Mouse (Mus musculus): ENCODE data around the gene Eme2.

Gene Eme2

DNA sequence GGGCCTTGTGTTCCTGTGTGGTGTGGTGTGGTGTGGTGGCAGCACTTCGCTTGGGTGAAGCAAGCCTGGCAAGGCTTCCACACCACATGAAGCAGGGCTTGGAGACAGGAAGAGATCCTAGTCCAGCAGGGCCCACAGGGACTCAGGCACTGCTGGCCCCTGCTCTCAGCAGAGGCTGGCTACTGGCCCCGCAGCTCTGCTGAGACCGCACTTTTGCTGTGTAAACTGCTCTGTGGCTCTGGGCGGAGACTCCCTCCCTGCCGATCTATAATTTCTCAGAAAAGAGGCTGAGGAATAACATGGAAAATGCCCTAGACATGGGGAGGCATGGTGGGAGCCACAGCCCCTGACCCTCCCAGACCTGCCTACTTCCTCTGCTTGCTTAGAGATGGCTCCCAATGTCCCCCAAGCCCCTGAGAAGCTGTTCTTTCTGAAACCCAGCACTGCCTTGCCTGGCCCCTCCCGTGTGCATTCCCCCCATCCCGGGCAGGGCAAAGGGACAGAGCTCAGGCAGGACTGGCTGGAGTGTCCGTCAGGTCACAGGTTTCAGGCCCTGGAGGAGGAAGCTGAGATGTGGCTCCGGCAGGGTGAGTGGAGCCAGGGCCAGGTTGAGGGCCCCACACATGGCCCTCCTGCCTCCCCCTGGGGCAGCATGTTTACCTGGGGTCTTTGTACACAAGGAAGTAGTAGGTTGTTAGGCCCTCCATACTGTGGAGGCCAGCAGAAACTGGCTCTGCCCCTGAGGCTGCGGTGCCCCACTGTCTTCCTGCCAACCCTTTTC is 17.4 kb downstream of the Eme2 start:
- no peak for DNase-seq (ENCODE audit: extremely low read depth, low read depth, low spot score)

GRCm38 (mm10) chr17:24874989-24875388 is 19.9 kb downstream of the Eme2 start:
- DNase-seq (ENCODE audit: extremely low read depth, low read depth, low spot score), result no peak

DNA sequence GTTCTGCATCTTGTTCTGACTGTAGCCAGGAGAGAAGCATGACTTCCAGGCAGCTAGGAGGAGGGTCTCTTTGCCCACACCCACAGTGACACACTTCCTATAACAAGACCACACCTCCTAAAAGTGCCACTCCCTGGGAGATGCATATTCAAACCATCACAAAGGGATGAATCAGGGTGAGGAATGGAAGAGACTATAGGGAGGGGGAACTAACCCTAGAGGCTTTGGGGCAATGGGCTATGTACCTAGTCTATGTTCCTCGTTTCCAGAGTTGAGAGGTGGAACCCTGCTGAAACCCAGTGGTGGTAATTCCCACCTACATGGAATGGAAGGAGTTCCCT is 20.5 kb downstream of the Eme2 start:
- DNase-seq (ENCODE audit: extremely low read depth, low read depth, low spot score), result no peak

GRCm38 (mm10) chr17:24873695-24874404 is 21.0 kb downstream of the Eme2 start:
- no peak for DNase-seq (ENCODE audit: extremely low read depth, low read depth, low spot score)

DNA sequence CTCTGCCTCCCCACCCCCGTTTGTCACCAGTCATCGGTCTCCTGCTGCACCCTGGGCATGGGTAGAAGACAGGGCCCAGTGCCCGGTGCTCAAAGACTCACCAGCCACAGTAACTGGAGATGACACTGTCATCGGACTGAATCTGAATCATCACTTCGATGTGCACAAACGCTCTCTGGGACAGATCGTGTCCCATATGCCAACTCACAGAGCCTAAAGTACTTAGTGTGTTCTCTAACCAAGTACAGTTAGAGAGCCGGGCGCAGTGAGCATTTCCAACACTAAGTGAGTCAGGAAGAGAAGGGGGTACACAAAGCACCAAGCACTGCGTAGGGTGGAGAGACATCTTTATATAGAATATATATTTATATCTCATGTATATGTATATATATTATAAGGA is 27.0 kb downstream of the Eme2 start:
- DNase-seq (ENCODE audit: extremely low read depth, low read depth, low spot score), result no peak

GRCm38 (mm10) chr17:24865776-24866175 is 29.1 kb downstream of the Eme2 start, which contains the start of gene Igfals:
TSS of gene Igfals (plus strand) at chr17:24865997.
- DNase-seq (ENCODE audit: extremely low read depth, low read depth, low spot score), result no peak

DNA sequence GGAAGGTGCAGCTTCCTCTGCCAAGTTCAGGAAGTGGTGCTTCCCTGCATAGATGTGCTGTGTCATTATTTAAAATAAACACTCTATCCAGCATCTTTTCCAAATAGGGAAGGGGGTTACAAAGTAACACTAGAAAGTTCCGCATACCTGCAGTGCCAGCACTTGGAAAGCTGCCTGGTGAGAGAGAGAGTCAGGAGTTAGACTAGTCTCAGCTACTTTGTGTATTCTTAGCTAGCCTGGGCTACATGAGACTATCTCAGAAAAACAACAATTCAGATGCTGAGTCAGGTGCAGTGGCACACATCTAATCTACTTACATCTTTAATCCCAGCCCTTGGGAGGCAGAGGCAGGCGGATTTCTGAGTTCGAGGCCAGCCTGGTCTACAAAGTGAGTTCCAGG is 33.1 kb downstream of the Eme2 start:
- DNase-seq (ENCODE audit: extremely low read depth, low read depth, low spot score), result no peak

- DNase-seq (ENCODE audit: extremely low read depth, low read depth, low spot score), result no peak
These were observed 34.8 kb downstream of the Eme2 start for GRCm38 (mm10) chr17:24860076-24860475.

DNA sequence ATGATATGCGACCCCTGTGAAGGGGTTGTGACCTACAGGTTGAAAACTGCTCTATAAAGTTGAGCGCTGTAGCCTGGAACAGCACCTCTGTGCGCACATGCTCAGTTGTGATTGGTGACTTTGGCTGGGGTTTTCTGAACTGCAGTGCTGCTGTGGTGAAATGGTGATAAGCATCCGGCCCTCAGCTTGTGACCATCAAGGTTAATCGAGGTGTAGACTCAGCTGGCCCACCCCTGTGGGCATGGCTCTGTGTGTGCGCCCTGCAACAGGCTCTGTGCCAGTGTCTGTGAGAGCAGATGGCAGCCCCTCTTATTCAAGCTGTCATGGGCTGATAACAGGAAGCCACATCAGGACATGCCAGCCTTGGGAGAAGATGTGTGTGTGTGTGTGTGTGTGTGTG is 35.9 kb downstream of the Eme2 start:
- no peak for DNase-seq (ENCODE audit: extremely low read depth, low read depth, low spot score)

DNA sequence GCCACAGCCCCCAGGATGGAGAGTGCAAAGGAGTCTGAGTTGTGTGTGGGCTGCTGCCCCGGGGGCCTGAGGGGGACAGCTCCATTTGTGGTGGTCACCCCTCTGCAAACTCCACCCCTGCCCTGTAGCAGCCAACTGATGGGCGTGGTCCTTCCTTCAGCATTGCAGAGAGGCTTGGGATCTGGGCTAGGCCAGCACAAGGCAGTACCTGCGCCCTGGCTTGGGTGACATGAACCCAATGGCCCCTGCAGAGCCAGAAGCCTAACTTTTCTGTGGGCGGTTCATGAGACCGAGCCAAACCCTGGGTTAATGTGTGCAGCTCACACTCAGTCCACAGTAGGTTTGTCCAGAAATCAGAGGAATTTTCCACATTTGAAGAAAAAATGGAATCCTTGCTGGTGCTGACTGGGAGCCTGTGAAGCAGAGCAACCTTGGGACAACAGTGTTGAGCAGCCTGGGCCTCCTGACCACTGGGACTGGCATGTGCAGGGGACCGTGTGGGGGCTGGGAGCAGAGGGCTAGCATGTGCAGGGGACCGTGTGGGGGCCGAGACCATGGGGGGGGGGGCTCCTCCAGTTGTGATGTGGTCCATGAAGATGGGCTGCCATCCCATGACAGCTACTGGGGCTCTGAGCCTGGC is 36.9 kb downstream of the Eme2 start:
- no peak for DNase-seq (ENCODE audit: extremely low read depth, low read depth, low spot score)

GRCm38 (mm10) chr17:24856589-24856988 is 38.3 kb downstream of the Eme2 start:
- no peak for DNase-seq (ENCODE audit: extremely low read depth, low read depth, low spot score)

GRCm38 (mm10) chr17:24855838-24856464 is 38.9 kb downstream of the Eme2 start:
- DNase-seq (ENCODE audit: extremely low read depth, low read depth, low spot score), result no peak

GRCm38 (mm10) chr17:24851381-24852125 is 43.3 kb downstream of the Eme2 start:
- no peak for DNase-seq (ENCODE audit: extremely low read depth, low read depth, low spot score)

- no peak for DNase-seq (ENCODE audit: extremely low read depth, low read depth, low spot score)
These were observed 44.1 kb downstream of the Eme2 start for GRCm38 (mm10) chr17:24850773-24851127.

DNA sequence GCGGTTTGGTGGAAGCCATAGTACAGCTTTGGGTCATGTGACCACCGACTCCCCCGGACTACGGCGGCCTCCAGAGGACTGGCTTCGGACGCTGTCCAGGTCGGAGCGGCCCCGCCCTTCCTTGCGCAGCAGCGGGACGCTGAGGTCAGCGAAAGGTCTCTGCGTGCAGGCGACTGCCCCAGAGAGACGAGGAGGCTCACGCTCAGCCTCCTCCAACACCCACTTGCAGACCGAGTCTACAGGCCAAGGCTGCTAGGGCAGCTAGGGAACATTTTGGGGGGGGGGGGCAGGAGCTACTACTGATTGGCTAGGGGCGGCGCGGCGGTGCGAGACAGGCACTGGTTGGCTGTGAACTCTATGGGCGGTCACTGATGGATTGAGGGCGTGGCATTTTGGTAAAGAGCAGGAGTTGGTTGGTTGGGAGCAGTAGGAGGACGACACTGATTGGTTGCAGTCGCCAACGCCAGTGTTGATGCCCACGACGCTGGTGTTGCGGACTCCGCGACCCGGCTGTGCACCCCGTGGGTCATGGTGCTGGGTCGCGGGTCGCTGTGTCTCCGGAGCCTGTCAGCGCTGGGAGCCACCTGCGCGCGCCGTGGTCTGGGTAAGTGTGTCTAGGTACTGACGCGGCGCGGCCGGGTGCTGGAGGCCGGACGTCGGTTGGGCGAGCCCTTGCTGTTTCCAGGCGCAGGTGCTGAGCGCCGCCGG is 44.7 kb downstream of the Eme2 start, which contains the start of gene Fahd1:
Fahd1 (minus strand) TSS at position 300 of the 708 bp plus-strand sequence.
- DNase-seq (ENCODE audit: extremely low read depth, low read depth, low spot score), result peak; percentile 70

DNA sequence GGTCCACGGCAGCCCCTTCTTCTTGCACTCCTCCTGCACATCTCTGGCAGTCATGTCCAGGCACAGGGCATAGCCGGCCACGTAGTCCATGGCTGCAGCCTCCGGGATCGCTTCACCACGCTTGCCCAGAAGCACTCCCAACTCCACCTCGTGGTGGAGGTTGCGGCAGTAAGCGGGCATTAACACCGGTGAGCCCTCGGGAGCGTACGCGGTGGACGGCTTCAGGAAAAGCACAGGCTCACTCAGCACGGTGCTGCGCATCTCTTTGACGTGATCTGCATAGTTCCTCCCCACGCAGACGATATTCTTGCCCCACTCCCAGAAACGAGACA is 45.2 kb downstream of the Eme2 start:
- DNase-seq (ENCODE audit: extremely low read depth, low read depth, low spot score), result no peak

- no peak for DNase-seq (ENCODE audit: extremely low read depth, low read depth, low spot score)
These were observed 46.3 kb downstream of the Eme2 start for GRCm38 (mm10) chr17:24848600-24849031.

GRCm38 (mm10) chr17:24847386-24847785 is 47.5 kb downstream of the Eme2 start:
- no peak for DNase-seq (ENCODE audit: extremely low read depth, low read depth, low spot score)

GRCm38 (mm10) chr17:24844525-24844924 is 50.4 kb downstream of the Eme2 start:
- no peak for DNase-seq (ENCODE audit: extremely low read depth, low read depth, low spot score)

DNA sequence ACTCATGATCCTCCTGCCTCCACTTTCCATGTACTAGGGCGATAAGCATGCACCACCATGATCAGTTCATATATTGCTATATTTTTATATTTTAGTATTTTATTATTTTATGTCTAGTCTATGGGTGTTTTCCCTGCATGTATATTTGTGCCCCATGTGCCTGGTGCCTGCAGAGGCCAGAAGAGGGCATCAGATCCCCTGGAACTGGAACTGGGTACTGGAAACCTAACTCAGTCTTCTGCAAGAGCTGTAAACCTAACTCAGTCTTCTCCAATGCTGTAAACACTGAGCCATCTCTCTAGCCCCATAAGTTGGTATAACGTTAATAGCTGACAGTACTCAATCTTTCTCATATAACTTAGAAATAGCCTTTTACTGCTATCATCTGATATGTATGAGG is 52.3 kb downstream of the Eme2 start:
- DNase-seq (ENCODE audit: extremely low read depth, low read depth, low spot score), result no peak
